Mouse (Mus musculus): ENCODE measurements around the gene Nxph1.

- TF ChIP-seq POLR2AphosphoS5 (IDR thresholded peaks at IDR 0.05; ENCODE audit: insufficient replicate concordance, low read depth, low read length) (no peak), CTCF (IDR thresholded peaks at IDR 0.05; ENCODE audit: low read depth, low read length) (no peak), GATA1 (IDR thresholded peaks at IDR 0.05; ENCODE audit: borderline replicate concordance, low read length) (no peak)
Observed at GRCm38 (mm10) chr6:8935705-8936104, 12.5 kb upstream of the Nxph1 start.

Measured in G1E (cell line).